Mouse (Mus musculus): ENCODE measurements at regions not wholly inside any gene's neighbourhood (a gene's known extent, or its start where the extent isn't known, plus 50 kb on each side); places are given as distances from the start of the nearest gene placed in this dataset.

DNA sequence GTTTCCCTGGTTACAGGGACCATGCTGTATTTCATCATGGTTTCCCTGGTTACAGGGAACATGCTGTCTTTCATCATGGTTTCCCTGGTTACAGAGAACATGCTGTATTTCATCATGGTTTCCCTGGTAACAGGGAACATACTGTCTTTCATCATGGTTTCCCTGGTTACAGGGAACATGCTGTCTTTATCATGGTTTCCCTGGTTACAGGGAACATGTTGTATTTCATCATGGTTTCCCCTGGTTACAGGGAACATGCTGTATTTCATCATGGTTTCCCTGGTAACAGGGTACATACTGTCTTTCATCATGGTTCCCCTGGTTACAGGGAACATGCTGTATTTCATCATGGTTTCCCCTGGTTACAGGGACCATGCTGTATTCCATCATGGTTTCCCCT is 1579.5 kb downstream of the 4930444P10Rik start:
- DNase-seq (ENCODE audit: low read depth, low spot score), result peak; percentile 4

GRCm38 (mm10) chr1:14512481-14513285 is 1580.4 kb downstream of the 4930444P10Rik start:
- DNase-seq (ENCODE audit: low read depth, low spot score), result no peak

DNA sequence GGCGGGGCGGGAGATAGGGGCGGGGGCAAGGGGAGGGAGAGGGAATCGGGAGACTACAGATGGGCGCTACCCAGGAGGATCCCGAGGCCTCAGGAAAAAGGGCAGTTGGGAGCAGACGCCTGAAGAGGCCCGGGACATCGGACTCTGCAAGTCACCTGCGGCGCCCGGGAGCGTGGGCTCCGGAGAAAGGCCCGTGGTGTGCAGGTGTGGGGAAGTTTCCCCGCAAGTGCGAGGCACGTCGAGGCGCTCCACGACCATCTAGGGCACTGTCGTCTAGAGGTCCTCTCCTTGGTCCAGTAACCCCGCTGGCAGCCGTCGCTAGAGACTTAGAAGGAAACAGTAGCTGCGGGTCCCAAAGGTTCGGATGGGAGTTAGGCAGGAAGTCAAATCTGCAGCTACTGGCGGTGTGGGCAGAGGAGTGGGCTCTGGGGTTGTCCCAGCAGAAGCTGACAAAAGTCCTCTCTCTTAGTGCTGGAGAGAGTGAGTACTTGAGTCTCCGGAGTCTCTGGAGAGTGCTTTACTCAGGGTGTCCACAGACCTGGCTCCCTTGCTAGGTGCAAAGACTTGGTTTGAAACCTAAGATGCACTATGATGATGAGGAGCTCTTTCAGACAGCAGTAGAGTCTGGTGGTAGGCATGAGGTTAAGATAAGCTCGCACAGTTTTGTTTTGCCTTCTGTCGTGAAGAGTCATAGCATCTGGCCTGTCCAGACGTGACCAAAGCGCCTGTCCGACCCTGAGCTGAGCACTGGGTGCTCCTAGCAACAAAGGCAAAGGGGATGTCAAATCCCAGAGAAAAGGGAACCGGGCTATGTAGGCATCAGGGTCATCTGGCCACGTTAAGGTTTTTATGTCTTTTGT is 1586.1 kb downstream of the 4930444P10Rik start:
- DNase-seq (ENCODE audit: low read depth, low spot score), result no peak

- peak; percentile 81 for DNase-seq (ENCODE audit: low read depth, low spot score)
Measured at GRCm38 (mm10) chr1:14506201-14506830, 1586.8 kb downstream of the 4930444P10Rik start.

- no peak for DNase-seq (ENCODE audit: low read depth, low spot score)
Measured at GRCm38 (mm10) chr1:14505741-14506140, 1587.4 kb downstream of the 4930444P10Rik start.

GRCm38 (mm10) chr1:14504767-14505343 is 1588.3 kb downstream of the 4930444P10Rik start:
- DNase-seq (ENCODE audit: low read depth, low spot score), result no peak

GRCm38 (mm10) chr1:14503881-14504742 is 1589.0 kb downstream of the 4930444P10Rik start:
- DNase-seq (ENCODE audit: low read depth, low spot score), result no peak

GRCm38 (mm10) chr1:14503193-14503800 is 1589.8 kb downstream of the 4930444P10Rik start:
- DNase-seq (ENCODE audit: low read depth, low spot score), result no peak

DNA sequence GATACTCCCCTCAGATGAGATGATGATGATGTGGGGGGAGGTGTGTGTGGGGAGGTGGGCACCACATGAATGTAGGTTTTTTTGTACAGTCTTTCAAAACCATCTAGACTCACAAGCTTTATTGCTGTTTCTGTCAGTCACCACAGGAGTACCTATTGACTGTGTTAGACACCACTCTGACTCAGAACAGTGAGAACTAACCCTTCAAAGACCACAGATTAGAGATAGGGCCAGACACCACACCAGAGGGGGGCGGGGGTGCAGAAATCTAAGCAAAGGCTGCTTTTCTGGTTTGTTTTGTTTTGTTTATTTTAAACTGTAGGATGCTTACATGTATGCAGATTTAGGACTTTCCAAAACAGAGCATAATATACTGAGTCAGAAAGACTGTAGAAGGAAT is 1594.0 kb downstream of the 4930444P10Rik start:
- no peak for DNase-seq (ENCODE audit: low read depth, low spot score)

DNA sequence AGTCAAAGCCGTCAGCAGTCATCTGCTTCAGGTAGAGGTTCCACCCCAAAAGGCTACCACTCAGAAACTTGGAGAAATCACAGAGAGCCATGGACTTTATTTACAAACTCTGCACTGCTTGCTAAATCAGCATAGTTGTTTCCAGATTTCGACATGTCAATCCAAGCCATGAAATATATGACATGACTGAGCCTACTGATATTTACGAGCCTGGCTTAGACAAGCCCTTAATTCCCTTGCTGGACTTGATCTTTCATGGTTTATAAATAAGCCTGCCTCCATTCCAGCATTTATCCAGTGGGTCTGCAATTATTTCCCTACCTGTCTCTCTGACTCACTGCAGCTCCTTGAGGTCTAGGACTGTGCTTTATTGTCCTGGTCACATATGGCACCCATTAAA is 1603.1 kb downstream of the 4930444P10Rik start:
- DNase-seq (ENCODE audit: low read depth, low spot score), result no peak

DNA sequence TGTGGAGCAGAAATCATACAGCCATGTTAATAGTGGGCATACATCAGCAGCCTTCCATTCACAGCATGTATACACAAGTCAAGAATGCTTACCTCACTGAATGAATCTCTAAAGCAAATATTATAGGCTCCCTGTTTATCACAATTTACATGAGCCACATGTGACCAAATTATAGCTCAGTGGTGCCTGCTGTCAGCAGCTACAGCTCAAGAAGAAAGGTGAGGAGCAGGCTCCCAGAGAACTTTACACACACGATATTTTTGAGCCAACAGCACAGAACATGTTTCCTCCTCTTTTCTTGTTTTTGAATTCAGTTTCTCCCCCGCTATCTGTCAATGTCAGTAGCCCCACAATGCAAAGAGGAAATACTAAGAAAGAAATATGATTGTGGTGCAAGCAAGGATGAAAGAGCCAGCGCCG is 1605.4 kb downstream of the 4930444P10Rik start:
- DNase-seq (ENCODE audit: low read depth, low spot score), result no peak

DNA sequence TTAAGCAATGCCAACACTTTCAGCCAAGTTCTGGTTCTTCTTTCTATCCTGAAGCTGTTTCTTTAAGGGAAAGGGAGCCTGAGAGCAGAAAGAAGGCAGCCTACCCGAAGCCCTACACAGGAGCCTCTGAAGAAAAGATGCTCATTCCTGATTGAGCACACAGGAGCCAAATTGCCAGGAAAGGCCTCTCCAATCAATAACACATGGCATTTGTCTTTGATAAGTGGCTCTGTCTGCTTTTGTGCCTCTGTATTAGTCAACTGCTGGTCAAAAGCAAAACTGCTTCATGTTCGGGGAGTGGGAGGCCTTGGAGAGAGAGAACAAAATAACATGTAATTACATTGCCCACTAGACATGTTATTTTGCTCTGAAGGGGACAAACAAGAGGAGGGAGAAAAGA is 1607.4 kb downstream of the 4930444P10Rik start:
- DNase-seq (ENCODE audit: low read depth, low spot score), result no peak

DNA sequence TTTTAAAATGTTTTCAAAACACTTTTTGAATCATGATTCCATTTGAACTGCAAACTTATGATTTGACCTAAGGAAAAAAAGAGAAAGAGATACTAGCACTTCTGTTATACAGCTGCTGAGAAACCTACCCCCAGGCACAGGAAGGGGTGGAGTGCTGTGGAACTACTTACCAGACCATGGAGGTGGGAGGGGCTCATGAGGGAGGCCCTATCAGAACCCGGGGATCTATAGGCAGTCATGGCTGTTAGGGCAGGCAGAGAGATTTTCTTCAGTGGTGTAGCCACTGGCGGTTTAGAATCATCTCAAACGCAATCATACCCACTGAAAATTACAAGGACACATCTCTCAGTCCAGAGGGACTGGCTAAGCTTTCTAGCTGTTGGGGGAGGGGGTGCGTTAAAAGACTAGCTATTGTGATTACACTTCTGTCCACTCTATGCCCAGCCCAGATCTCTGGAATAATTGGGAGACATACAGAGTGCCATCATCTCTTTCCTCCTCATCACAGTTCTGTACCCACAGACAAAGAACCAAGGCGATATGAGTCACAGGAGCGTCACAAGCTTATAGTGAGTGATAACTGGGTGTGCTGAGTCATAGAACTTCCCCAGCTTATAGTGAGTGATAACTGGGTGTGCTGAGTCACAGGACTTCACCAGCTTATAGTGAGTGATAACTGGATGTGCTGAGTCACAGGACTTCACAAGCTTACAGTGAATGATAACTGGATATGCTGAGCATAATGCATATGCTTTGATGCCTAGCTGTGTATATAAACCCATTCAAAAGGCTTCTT is 1608.8 kb downstream of the 4930444P10Rik start:
- peak; percentile 21 for DNase-seq (ENCODE audit: low read depth, low spot score)

DNA sequence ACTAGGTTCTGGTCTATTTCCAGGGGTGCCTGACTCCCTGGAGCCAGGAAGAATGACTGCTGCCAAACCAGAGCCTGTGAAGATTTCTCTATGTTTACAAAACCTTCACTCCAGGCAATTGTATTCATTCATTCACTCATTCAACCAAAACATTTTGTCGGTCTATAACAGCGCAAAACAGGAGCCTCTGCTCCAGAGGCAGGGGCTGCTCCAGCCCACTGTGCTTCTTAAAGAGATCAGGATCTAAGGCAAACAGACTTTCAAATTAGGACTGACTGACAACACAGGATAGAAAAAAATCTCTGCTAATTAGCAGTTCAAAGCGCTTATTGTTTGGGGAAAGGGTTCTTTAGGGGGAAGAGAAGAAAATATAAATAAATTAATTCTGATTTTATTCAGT is 1620.8 kb downstream of the 4930444P10Rik start:
- no peak for DNase-seq (ENCODE audit: low read depth, low spot score)

- DNase-seq (ENCODE audit: low read depth, low spot score), result no peak
Measured at GRCm38 (mm10) chr1:14471551-14471950, 1621.6 kb downstream of the 4930444P10Rik start.

DNA sequence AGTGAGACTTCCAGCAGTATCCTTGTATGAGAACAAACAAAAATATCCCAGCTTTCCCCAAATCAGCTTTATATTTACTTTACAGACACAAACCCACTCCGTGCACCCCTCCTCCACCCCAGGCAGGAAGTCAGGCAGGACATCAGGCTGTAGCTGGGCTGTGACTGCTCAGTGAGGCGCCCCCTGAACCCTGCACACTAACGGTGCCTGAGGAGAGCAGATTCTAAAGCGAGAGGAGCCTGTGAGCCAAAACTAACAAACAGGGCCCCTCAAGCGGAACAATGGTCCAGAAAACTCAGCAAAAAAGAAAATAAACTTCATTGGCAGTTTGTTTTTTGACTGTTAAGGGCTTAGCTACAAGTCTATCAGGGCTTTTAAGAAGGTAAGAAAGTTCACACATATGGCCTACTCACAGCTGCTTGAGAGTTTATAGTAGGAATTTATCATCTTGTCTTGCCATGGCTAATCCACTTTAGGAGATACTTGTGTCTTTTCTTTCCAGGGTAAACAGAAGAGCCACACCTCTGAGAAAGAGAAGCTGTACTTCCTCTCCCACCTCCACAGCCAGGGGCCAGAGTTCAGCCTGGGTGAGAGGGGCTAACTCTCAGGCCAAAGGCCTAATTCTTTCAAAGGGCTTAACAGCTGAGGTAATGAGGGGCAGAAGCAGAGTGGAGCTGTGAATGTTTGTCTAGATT is 1628.2 kb downstream of the 4930444P10Rik start:
- DNase-seq (ENCODE audit: low read depth, low spot score), result no peak

GRCm38 (mm10) chr1:14462496-14462895 is 1630.6 kb downstream of the 4930444P10Rik start:
- peak; percentile 21 for DNase-seq (ENCODE audit: low read depth, low spot score)

GRCm38 (mm10) chr1:14460811-14461210 is 1632.3 kb downstream of the 4930444P10Rik start:
- no peak for DNase-seq (ENCODE audit: low read depth, low spot score)

DNA sequence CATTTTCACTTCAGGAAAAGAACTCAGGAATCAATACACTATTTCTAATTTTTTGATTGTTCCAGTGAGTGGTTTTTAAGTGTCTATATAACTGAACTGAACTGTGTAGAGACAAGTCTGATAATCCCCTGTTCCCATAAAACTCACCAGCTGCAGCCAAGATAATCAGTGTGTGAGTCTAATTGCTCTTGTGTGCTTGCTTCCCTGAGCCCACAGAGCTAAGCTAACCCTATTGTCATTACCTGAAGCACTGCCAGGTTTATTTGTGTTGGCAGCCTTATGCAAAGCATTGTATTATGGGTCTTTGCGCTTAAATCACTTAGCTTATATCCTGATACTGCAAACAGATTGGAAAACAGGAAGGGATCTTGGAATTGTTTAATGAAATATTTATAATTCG is 1663.8 kb downstream of the 4930444P10Rik start:
- DNase-seq (ENCODE audit: low read depth, low spot score), result no peak
